Mouse (Mus musculus) bone marrow, adult 2 months (tissue): Measurements from ENCODE around the gene Styk1.

Experiments used
- CTCF ChIP-seq: fragments of 200-500 bp; IDR thresholded peaks from 2 replicates; pipeline ENCODE4 v1.5.1; 2011; ENCODE audit warnings: low read length, control low read depth; ENCODE audit not compliant: control insufficient read depth, insufficient read depth
- POLR2A ChIP-seq: fragments of 200-500 bp; IDR thresholded peaks from 2 replicates; pipeline ENCODE4 v1.6.1; 2011; ENCODE audit warnings: low read depth, mild to moderate bottlenecking, control low read depth, low read length, borderline replicate concordance; ENCODE audit not compliant: control insufficient read depth

GRCm38 (mm10) chr6:131362987-131363765 lies 9.8 kb upstream of the Styk1 start:
- no peak for TF ChIP-seq POLR2A
- TF ChIP-seq CTCF, result no peak
